Mouse (Mus musculus): Measurements from ENCODE around the gene Gabpb1.

- TF ChIP-seq CTCF (IDR thresholded peaks at IDR 0.05; ENCODE audit: low read depth) = no peak
- no peak for TF ChIP-seq EP300 (IDR thresholded peaks at IDR 0.05; ENCODE audit: low read depth)
These were observed 6.2 kb upstream of the Gabpb1 start for GRCm38 (mm10) chr2:126682333-126682732.
